Mouse (Mus musculus) embryonic facial prominence, embryonic 15.5 days (tissue): Measurements from ENCODE around the gene Gstt1. TPM values are rescaled to one million over a fixed set of nuclear protein-coding genes. Genes with fewer than 3 reads are reported as not detected.
A peak's percentile ranks its signal among the peaks of the same experiment; 100 is the strongest.

Experiments used
- ATAC-seq: fragments of 200-750 bp; cut with Nextera tagmentation; 2 replicates; pipeline ENCODE4 v1.8.0; 2017; ENCODE audit warnings: low read depth, moderate TSS enrichment; ENCODE audit not compliant: insufficient number of reproducible peaks, low FRiP score, low TSS enrichment
- H3K27ac ChIP-seq: fragments of 300-500 bp; sonication (generic); replicated peaks from 2 replicates; pipeline ENCODE4 v1.5.1; 2015; ENCODE audit warnings: mild to moderate bottlenecking, inconsistent platforms
- H3K27me3 ChIP-seq: fragments of 300-500 bp; sonication (generic); 2 replicates; pipeline ENCODE4 v1.6.1; 2015; ENCODE audit warnings: inconsistent platforms
- H3K36me3 ChIP-seq: fragments of 300-500 bp; sonication (generic); 2 replicates; pipeline ENCODE4 v1.6.1; 2015; ENCODE audit warnings: mild to moderate bottlenecking, inconsistent platforms
- H3K4me1 ChIP-seq: fragments of 300-500 bp; sonication (generic); 2 replicates; pipeline ENCODE4 v1.6.1; 2015; ENCODE audit warnings: inconsistent platforms
- H3K4me2 ChIP-seq: fragments of 300-500 bp; sonication (generic); replicated peaks from 2 replicates; pipeline ENCODE4 v1.6.1; 2015; ENCODE audit warnings: mild to moderate bottlenecking, inconsistent platforms
- H3K4me3 ChIP-seq: fragments of 300-500 bp; sonication (generic); replicated peaks from 2 replicates; pipeline ENCODE4 v1.5.1; 2015; ENCODE audit warnings: mild to moderate bottlenecking, inconsistent platforms
- H3K9ac ChIP-seq: fragments of 300-500 bp; sonication (generic); 2 replicates; pipeline ENCODE4 v1.6.1; 2015; ENCODE audit warnings: inconsistent platforms
- H3K9me3 ChIP-seq: fragments of 300-500 bp; sonication (generic); replicated peaks from 2 replicates; pipeline ENCODE4 v1.6.1; 2016; ENCODE audit warnings: inconsistent platforms
- WGBS: fragments of 180-500 bp; shearing (Covaris S2); methylation state at CpG from one replicate; pipeline ENCODE4 v1.1.7; 2015; 5-methylcytosine and 5-hydroxymethylcytosine counted together
- polyA plus RNA-seq: library from polyadenylated mRNA; unstranded; fragments of >200 nt; fragmentation: Nextera tagmentation; extraction: Ambion mirVana; gene quantifications from 2 replicates; pipeline ENCODE4 v1.2.1, GENCODE M21; 2015

The Gstt1 gene
- polyA plus RNA-seq, 1 experiment from 2014 or later = 14.5 TPM

DNA sequence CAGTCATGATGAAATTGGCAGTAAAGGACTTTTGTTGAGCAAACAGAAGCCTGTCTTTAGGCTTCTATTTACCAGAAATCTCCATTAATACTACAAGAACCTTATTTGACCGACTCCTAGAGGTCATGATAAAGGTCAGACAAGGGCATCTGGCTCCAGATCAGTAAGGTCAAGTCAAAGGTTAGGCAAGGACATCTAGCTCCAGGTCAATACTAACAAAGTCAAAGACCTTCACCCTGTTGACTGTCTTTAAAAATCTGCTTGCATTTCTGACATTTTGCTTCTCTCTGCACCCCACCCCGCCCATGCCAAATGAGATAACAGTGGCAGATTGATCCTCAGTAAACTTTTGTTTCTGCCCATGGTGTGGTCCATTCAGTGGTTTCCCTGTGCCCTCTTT lies 5.8 kb upstream of the Gstt1 start:
- no peak overlapping the region for H3K9ac ChIP-seq
- H3K4me1 ChIP-seq = no peaks in the 10 kb centered on the region
- H3K9me3 ChIP-seq = no peaks in the 10 kb centered on the region
- WGBS = 52% methylated on average over 2 of the region's 2 CpGs
- no peak for ATAC-seq
- no peaks in the 10 kb centered on the region for H3K27me3 ChIP-seq
- no peaks in the 10 kb centered on the region for H3K36me3 ChIP-seq
- H3K27ac ChIP-seq = no peak overlapping the region
- no peak overlapping the region for H3K4me2 ChIP-seq
- no peak overlapping the region for H3K4me3 ChIP-seq

GRCm38 (mm10) chr10:75797619-75798175 lies 687 bp downstream of the Gstt1 start:
- Histone ChIP-seq H3K27me3 (no peaks in the 10 kb centered on the region), H3K36me3 (no peaks in the 10 kb centered on the region), H3K4me1 (peaks cover 26% of the 10 kb centered on the region), H3K27ac (peak overlapping the region; percentile 34; the same call in 1 of the 2 replicates), H3K4me3 (peak overlapping the region; percentile 48), H3K9ac (peak overlapping the region; percentile 39), H3K4me2 (peak overlapping the region; percentile 80), H3K9me3 (no peaks in the 10 kb centered on the region)
- ATAC-seq = peak; percentile 60; the same call in 1 of the 2 replicates
- 4% methylated on average over 12 of the region's 12 CpGs for WGBS

GRCm38 (mm10) chr10:75796731-75797516 lies 1.5 kb downstream of the Gstt1 start:
- peak overlapping the region; percentile 48 for H3K4me3 ChIP-seq
- ATAC-seq = no peak
- no peaks in the 10 kb centered on the region for H3K36me3 ChIP-seq
- no peaks in the 10 kb centered on the region for H3K27me3 ChIP-seq
- H3K4me2 ChIP-seq = peak overlapping the region; percentile 80
- no peak overlapping the region for H3K9ac ChIP-seq
- H3K27ac ChIP-seq = no peak overlapping the region
- 43% methylated on average over 11 of the region's 11 CpGs for WGBS
- no peaks in the 10 kb centered on the region for H3K9me3 ChIP-seq
- H3K4me1 ChIP-seq = peaks cover 26% of the 10 kb centered on the region

GRCm38 (mm10) chr10:75794880-75795279 lies 3.5 kb downstream of the Gstt1 start:
- no peaks in the 10 kb centered on the region for H3K9me3 ChIP-seq
- WGBS = 25% methylated on average over 3 of the region's 3 CpGs
- H3K27me3 ChIP-seq = no peaks in the 10 kb centered on the region
- peaks cover 26% of the 10 kb centered on the region for H3K4me1 ChIP-seq
- ATAC-seq = no peak
- H3K27ac ChIP-seq = no peak overlapping the region
- H3K4me3 ChIP-seq = no peak overlapping the region
- H3K4me2 ChIP-seq = no peak overlapping the region
- H3K36me3 ChIP-seq = no peaks in the 10 kb centered on the region
- H3K9ac ChIP-seq = no peak overlapping the region

- no peak for ATAC-seq
- no peak overlapping the region for H3K9ac ChIP-seq
- no peaks in the 10 kb centered on the region for H3K27me3 ChIP-seq
- no peak overlapping the region for H3K4me3 ChIP-seq
- H3K36me3 ChIP-seq = no peaks in the 10 kb centered on the region
- no peak overlapping the region for H3K27ac ChIP-seq
- H3K4me2 ChIP-seq = no peak overlapping the region
- no peaks in the 10 kb centered on the region for H3K9me3 ChIP-seq
- H3K4me1 ChIP-seq = peaks cover 9% of the 10 kb centered on the region; the same call in 1 of the 2 replicates
- 14% methylated on average over 7 of the region's 7 CpGs for WGBS
Observed at GRCm38 (mm10) chr10:75790773-75791172, 7.6 kb downstream of the Gstt1 start.

DNA sequence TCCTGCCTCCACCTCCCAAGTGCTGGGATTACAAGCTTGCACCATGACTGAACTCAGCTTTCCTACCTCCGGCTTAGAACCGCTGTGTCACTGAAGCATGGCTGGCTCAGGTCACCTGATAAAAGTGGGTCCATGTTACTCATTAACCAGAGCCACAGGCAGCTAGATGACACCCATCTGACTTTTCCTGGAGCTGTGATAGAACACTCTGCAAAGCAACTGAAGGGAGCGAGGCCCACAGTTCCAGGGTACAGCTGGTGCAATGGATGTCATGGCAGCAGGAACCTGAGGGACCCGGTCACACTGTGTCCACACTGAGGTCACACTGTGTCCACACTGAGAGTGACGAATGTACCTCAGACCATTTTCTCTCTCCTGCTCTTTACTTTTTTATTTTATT lies 8.5 kb downstream of the Gstt1 start:
- no peak overlapping the region for H3K4me2 ChIP-seq
- H3K9ac ChIP-seq = no peak overlapping the region
- WGBS = 88% methylated on average over 5 of the region's 5 CpGs
- ATAC-seq = no peak
- no peak overlapping the region for H3K4me3 ChIP-seq
- no peak overlapping the region for H3K27ac ChIP-seq
- peaks cover 6% of the 10 kb centered on the region; the same call in 1 of the 2 replicates for H3K4me1 ChIP-seq
- no peaks in the 10 kb centered on the region for H3K9me3 ChIP-seq
- H3K27me3 ChIP-seq = no peaks in the 10 kb centered on the region
- H3K36me3 ChIP-seq = no peaks in the 10 kb centered on the region

DNA sequence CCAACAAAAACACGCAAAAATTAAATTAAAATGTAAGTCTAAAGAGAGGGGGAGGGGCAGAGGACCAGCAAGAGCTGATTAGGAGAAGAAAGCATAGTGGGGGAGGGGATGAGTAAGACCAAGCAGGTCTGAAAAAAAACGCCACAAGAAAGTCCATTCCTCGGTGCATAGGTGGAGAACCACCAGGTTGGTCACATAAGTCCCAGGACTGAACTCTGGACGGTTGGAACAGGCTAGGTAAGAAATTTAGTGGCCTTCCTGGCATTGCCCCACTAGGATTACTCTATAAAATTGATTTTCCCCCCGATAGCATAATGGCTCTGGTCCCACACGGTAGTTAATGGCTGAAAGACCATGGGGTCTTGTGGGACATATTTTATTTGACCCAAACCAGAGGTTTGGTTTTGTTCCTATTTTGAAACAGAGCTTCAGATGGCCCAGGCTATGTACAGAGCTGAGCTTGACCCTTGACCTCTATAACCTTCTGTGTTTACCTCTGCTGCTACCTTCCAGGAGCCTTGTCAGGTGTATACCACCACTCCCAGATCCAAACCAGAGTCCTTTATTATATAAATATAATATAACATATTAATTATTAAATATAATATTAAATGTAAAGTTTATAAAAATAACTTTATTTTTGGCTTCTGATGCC lies 9.2 kb downstream of the Gstt1 start:
- Histone ChIP-seq H3K4me1 (no peaks in the 10 kb centered on the region), H3K36me3 (no peaks in the 10 kb centered on the region), H3K9me3 (no peaks in the 10 kb centered on the region), H3K9ac (no peak overlapping the region), H3K27ac (no peak overlapping the region), H3K27me3 (no peaks in the 10 kb centered on the region), H3K4me2 (no peak overlapping the region), H3K4me3 (no peak overlapping the region)
- WGBS = 70% methylated on average over 6 of the region's 6 CpGs
- ATAC-seq = no peak

- Histone ChIP-seq H3K4me1 (no peaks in the 10 kb centered on the region), H3K27ac (no peak overlapping the region), H3K9ac (no peak overlapping the region), H3K4me2 (no peak overlapping the region), H3K27me3 (no peaks in the 10 kb centered on the region), H3K36me3 (no peaks in the 10 kb centered on the region), H3K9me3 (no peaks in the 10 kb centered on the region), H3K4me3 (no peak overlapping the region)
- WGBS = 88% methylated on average over 8 of the region's 8 CpGs
- ATAC-seq = no peak
Observed at GRCm38 (mm10) chr10:75788277-75788676, 10.1 kb downstream of the Gstt1 start.

GRCm38 (mm10) chr10:75785442-75785841 lies 12.9 kb downstream of the Gstt1 start:
- 74% methylated on average over 1 of the region's 1 CpGs for WGBS
- no peaks in the 10 kb centered on the region for H3K36me3 ChIP-seq
- ATAC-seq = no peak
- H3K9me3 ChIP-seq = no peaks in the 10 kb centered on the region
- H3K4me1 ChIP-seq = peaks cover 10% of the 10 kb centered on the region
- H3K27ac ChIP-seq = no peak overlapping the region
- no peak overlapping the region for H3K9ac ChIP-seq
- 0 out of 2 replicates have a peak, but pooled peaks cover 5% of the 10 kb centered on the region for H3K27me3 ChIP-seq
- H3K4me3 ChIP-seq = no peak overlapping the region
- H3K4me2 ChIP-seq = no peak overlapping the region

DNA sequence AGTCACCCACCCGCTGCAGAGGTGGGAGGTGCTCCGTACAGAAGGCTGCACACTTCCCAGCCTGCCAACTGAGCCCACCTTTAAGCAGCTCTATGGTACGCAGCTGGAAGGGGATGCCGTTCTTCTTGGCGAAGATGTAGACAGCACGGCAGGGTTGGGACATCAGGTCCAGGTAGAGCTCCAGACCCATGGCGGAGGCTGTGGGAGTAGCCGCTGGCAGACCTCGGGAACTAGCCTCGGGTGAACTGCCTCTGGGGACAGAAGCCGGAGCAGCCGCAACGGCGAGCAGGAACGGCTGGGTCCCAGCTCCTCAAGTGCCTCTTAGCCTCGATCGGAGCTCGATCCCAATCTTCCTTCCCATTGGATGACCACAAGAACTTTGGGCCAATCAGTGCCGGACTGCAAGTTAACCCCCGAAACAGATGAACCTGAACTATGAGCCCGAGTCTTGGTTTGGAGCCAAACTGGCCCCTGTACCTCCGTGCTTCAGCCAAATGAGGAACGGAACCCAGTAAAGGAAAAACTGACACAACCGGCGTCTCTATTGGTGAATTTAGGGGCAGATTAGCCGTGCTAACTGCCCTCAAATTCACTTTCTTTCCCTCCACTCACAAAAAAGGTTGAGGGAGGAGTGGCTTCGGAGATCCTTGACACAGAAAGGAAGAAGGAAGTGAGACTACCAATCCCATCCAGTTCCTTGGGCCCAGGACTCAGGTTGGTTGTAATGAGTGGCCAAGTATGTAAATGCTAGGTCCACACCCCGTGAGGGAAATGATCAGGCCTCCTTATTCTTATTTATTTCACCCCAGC lies 17.4 kb downstream of the Gstt1 start, which contains the start of the genes Gm20441 and Gstt3:
Gm20441 (minus strand) TSS at position 186 of the 810 bp plus-strand sequence.
Gstt3 (minus strand) TSS at position 646 of the 810 bp plus-strand sequence.
- H3K4me2 ChIP-seq = peak within 1 kb of the TSS; percentile 88
- H3K27me3 ChIP-seq = peaks cover 18% of the 10 kb centered on the region; the same call in 1 of the 2 replicates
- H3K4me3 ChIP-seq = peak within 1 kb of the TSS; percentile 52
- H3K9ac ChIP-seq = peak within 1 kb of the TSS; percentile 45
- peaks cover 17% of the 10 kb centered on the region for H3K4me1 ChIP-seq
- under 1% methylated on average over 28 of the region's 28 CpGs for WGBS
- H3K27ac ChIP-seq = peak within 1 kb of the TSS; percentile 71
- no peaks in the 10 kb centered on the region for H3K9me3 ChIP-seq
- no peaks in the 10 kb centered on the region for H3K36me3 ChIP-seq
- peak; percentile 71; the same call in 1 of the 2 replicates for ATAC-seq
